Mouse (Mus musculus): Measurements from ENCODE around the gene Rps6kc1. TPM values are rescaled to one million over a fixed set of nuclear protein-coding genes. Genes with fewer than 3 reads are reported as not detected.

Rps6kc1 gene
- total RNA-seq, 4 experiments from 2014 or later = 80.8 to 91.0 (median 86.0) TPM

Other genes with a start within 250 kb of the Rps6kc1 start
- 10 to 100 TPM; 49.4 to 61.7 (median 58.3) TPM for gene Angel2, start 13.3 kb upstream of the Rps6kc1 start, total RNA-seq (2022)
- gene Vash2, start 67.5 kb upstream of the Rps6kc1 start, total RNA-seq (2022) = 1 to 10 TPM; 1.2 to 2.7 (median 1.7) TPM
- gene Flvcr1, start 114.4 kb upstream of the Rps6kc1 start, total RNA-seq (2022) = 10 to 100 TPM; 16.8 to 20.0 (median 18.8) TPM
- gene Spata45, start 124.9 kb upstream of the Rps6kc1 start, total RNA-seq (2022) = not detected
- 10 to 100 TPM; 33.7 to 56.3 (median 49.8) TPM for gene Tatdn3, start 151.2 kb upstream of the Rps6kc1 start, total RNA-seq (2022)
- gene Nsl1, start 151.2 kb upstream of the Rps6kc1 start, total RNA-seq (2022) = 1 to 10 TPM in 2 of 4 experiments, under 1 TPM in 2; 0.29 to 1.5 (median 0.89) TPM
- 1 to 10 TPM in 3 of 4 experiments, not detected in 1; 1.6 to 3.9 (median 3.7) TPM for gene Batf3, start 186.1 kb upstream of the Rps6kc1 start, total RNA-seq (2022)